Mouse (Mus musculus) cerebellum, adult 2 months (tissue): ENCODE measurements around the gene Gm11273.

ENCODE experiments used
- CTCF ChIP-seq: fragments of 200-500 bp; IDR thresholded peaks from 2 replicates; pipeline ENCODE4 v1.5.1; 2011; ENCODE audit warnings: low read depth, mild to moderate bottlenecking, control low read depth, low read length, moderate library complexity, borderline replicate concordance; ENCODE audit not compliant: insufficient read depth
- POLR2A ChIP-seq: fragments of 200-500 bp; IDR thresholded peaks from 2 replicates; pipeline ENCODE4 v1.6.1; 2011; ENCODE audit warnings: low read length, control low read depth, borderline replicate concordance; ENCODE audit not compliant: insufficient read depth

DNA sequence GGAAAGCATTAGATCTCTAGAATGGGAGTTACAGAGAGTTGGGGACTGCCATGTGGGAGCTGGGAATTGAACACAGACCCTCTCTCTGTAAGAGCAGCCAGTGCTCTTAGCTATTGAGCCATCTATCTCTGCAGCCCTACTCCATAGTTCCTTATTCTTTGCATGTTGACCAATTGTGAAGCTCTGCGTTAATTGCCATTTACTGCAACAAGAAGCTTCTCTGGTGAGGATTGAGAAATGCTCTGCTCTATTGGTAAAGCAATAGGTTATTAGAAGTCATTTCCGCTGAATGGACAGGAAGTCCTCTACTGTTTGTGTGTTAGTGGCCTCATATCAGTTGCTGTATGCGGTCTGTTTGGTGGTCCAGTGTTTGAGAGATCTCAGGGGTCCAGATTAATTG, 48.3 kb upstream of the Gm11273 start:
- TF ChIP-seq CTCF (no peak), POLR2A (no peak)
